Mouse (Mus musculus) olfactory bulb, adult 2 months (tissue): Measurements from ENCODE around the gene Klhl9. TPM values are rescaled to one million over a fixed set of nuclear protein-coding genes. Genes with fewer than 3 reads are reported as not detected.
"Not testable (repeated sequence)": the region's sequence is repeated elsewhere in the genome, so short reads cannot be mapped to it uniquely, and the experiment has no call there.

Source experiments
- H3K27ac ChIP-seq: fragments of 200-500 bp; 2 replicates; pipeline ENCODE4 v1.5.1; 2012; ENCODE audit warnings: low read depth, low read length; ENCODE audit not compliant: insufficient read depth
- H3K4me1 ChIP-seq: fragments of 200-500 bp; 2 replicates; pipeline ENCODE4 v1.6.1; 2012; ENCODE audit warnings: low read length; ENCODE audit not compliant: control insufficient read depth, insufficient read depth
- H3K4me3 ChIP-seq: fragments of 200-500 bp; 2 replicates; pipeline ENCODE4 v1.5.1; 2012; ENCODE audit warnings: mild to moderate bottlenecking, low read depth, low read length, moderate library complexity; ENCODE audit not compliant: insufficient read depth
- CTCF ChIP-seq: fragments of 200-500 bp; IDR thresholded peaks from 2 replicates; pipeline ENCODE4 v1.5.1; 2012; ENCODE audit warnings: low read depth, mild to moderate bottlenecking, low read length, moderate library complexity; ENCODE audit not compliant: insufficient read depth
- POLR2A ChIP-seq: fragments of 200-500 bp; IDR thresholded peaks from 2 replicates; pipeline ENCODE4 v1.6.1; 2012; ENCODE audit warnings: mild to moderate bottlenecking, low read depth, low read length, moderate library complexity; ENCODE audit not compliant: insufficient read depth
- WGBS: fragments of 180-500 bp; shearing (Covaris S2); methylation state at CpG from one replicate; pipeline ENCODE4 v1.1.7; 2018; 5-methylcytosine and 5-hydroxymethylcytosine counted together
- polyA plus RNA-seq: library from polyadenylated mRNA; stranded (reverse); fragments of >200 nt; gene quantifications from 2 replicates; pipeline ENCODE4 v1.2.4, GENCODE M21; 2012; ENCODE audit warnings: low replicate concordance; ENCODE audit not compliant: missing spikeins, insufficient read depth, insufficient read length

Gene Klhl9
- not detected in 2 replicates for polyA plus RNA-seq

- H3K4me3 ChIP-seq = peak within 1 kb of the TSS; percentile 96
- WGBS = under 1% methylated on average over 82 of the region's 82 CpGs
- H3K4me1 ChIP-seq = peaks cover 2% of the 10 kb centered on the region
Measured at GRCm38 (mm10) chr4:88721791-88722721, at the start of gene Klhl9, which contains the start of gene Gm26566. TSS of gene Klhl9 (minus strand) at chr4:88722465. TSS of gene Gm26566 (plus strand) at chr4:88721805.

GRCm38 (mm10) chr4:88763384-88764018 lies 41.2 kb upstream of the Klhl9 start:
- 3% methylated on average over 42 of the region's 42 CpGs for WGBS
- peak overlapping the region; percentile 44 for H3K4me3 ChIP-seq
- H3K4me1 ChIP-seq, H3K27ac ChIP-seq: not testable (repeated sequence)

More at GRCm38 (mm10) chr4:88721791-88722721, at the start of gene Klhl9, which contains the start of gene Gm26566:
- H3K27ac ChIP-seq = peak within 1 kb of the TSS; percentile 99
- TF ChIP-seq CTCF (no peak), POLR2A (peak; percentile 93)

- H3K4me3 ChIP-seq, H3K4me1 ChIP-seq, H3K27ac ChIP-seq: not testable (repeated sequence)
- WGBS = 72% methylated on average over 9 of the region's 9 CpGs
Measured at GRCm38 (mm10) chr4:88762341-88762740, 40.1 kb upstream of the Klhl9 start.

- 84% methylated on average over 6 of the region's 8 CpGs for WGBS
- H3K4me3 ChIP-seq, H3K4me1 ChIP-seq, H3K27ac ChIP-seq: not testable (repeated sequence)
Measured at GRCm38 (mm10) chr4:88761776-88762175, 39.5 kb upstream of the Klhl9 start.

- peak overlapping the region; percentile 40 for H3K4me3 ChIP-seq
- under 1% methylated on average over 23 of the region's 28 CpGs for WGBS
- not testable (repeated sequence) for H3K4me1 ChIP-seq, H3K27ac ChIP-seq
Measured at GRCm38 (mm10) chr4:88760431-88760830, 38.2 kb upstream of the Klhl9 start.

- H3K4me3 ChIP-seq = peak within 1 kb of the TSS; percentile 40
- WGBS = 28% methylated on average over 10 of the region's 14 CpGs
- not testable (repeated sequence) for H3K27ac ChIP-seq, H3K4me1 ChIP-seq
Measured at GRCm38 (mm10) chr4:88759610-88760268, 37.5 kb upstream of the Klhl9 start, which contains the start of gene Gm13283. TSS of gene Gm13283 (plus strand) at chr4:88760119.

- 88% methylated on average over 9 of the region's 9 CpGs for WGBS
- H3K4me1 ChIP-seq, H3K27ac ChIP-seq: not testable (repeated sequence)
Measured at GRCm38 (mm10) chr4:88758751-88759150, 36.5 kb upstream of the Klhl9 start.

GRCm38 (mm10) chr4:88757628-88758031 lies 35.4 kb upstream of the Klhl9 start:
- H3K4me1 ChIP-seq, H3K27ac ChIP-seq: not testable (repeated sequence)
- peak; percentile 55 for TF ChIP-seq CTCF
- H3K4me3 ChIP-seq = peak overlapping the region; percentile 43
- WGBS = under 1% methylated on average over 19 of the region's 21 CpGs

More at GRCm38 (mm10) chr4:88758751-88759150, 36.5 kb upstream of the Klhl9 start:
- H3K4me3 ChIP-seq = not testable (repeated sequence)

GRCm38 (mm10) chr4:88756581-88757513 lies 34.6 kb upstream of the Klhl9 start:
- WGBS = 10% methylated on average over 29 of the region's 31 CpGs
- H3K4me1 ChIP-seq = not testable (repeated sequence)
- Histone ChIP-seq H3K4me3 (peak overlapping the region; percentile 43), H3K27ac (peak overlapping the region; percentile 4; the same call in 1 of the 2 replicates)

- H3K4me3 ChIP-seq, H3K4me1 ChIP-seq, H3K27ac ChIP-seq: not testable (repeated sequence)
- WGBS = 80% methylated on average over 15 of the region's 15 CpGs
Measured at GRCm38 (mm10) chr4:88754818-88755340, 32.6 kb upstream of the Klhl9 start, which contains the start of gene Gm13271. TSS of gene Gm13271 (plus strand) at chr4:88754868.
